Mouse (Mus musculus) G1E (cell line): ENCODE results near the gene Ppard. TPM values are rescaled to one million over a fixed set of nuclear protein-coding genes. Genes with fewer than 3 reads are reported as not detected.

ENCODE experiments used
- ATAC-seq: 2 replicates; pipeline ENCODE4 v1.8.0; 2016; ENCODE audit warnings: mild to moderate bottlenecking; ENCODE audit not compliant: insufficient number of reproducible peaks, poor library complexity, low FRiP score, severe bottlenecking; ENCODE audit errors: extremely low read depth
- DNase-seq: peaks from one replicate; pipeline ENCODE4 v3.0.0; 2012; ENCODE audit warnings: low spot score
- H3K27me3 ChIP-seq: 2 replicates; pipeline ENCODE4 v1.6.1; 2012; ENCODE audit warnings: mild to moderate bottlenecking, low read length, inconsistent platforms; ENCODE audit not compliant: insufficient read depth
- H3K36me3 ChIP-seq: replicated peaks from 2 replicates; pipeline ENCODE3; 2012; ENCODE audit warnings: mild to moderate bottlenecking, inconsistent platforms
- H3K4me1 ChIP-seq: 2 replicates; pipeline ENCODE4 v1.6.1; 2012; ENCODE audit warnings: low read depth, low read length, inconsistent platforms, mixed read lengths; ENCODE audit not compliant: insufficient read depth
- H3K4me3 ChIP-seq: 2 replicates; pipeline ENCODE4 v1.5.1; 2012; ENCODE audit warnings: low read depth, mild to moderate bottlenecking, inconsistent platforms, low read length, moderate library complexity, mixed read lengths
- H3K9me3 ChIP-seq: replicated peaks from 2 replicates; pipeline ENCODE4 v1.6.1; 2012; ENCODE audit warnings: inconsistent platforms
- CTCF ChIP-seq: IDR thresholded peaks from 2 replicates; pipeline ENCODE4 v1.5.1; 2012; ENCODE audit warnings: low read depth, low read length, inconsistent platforms, mixed read lengths
- GATA1 ChIP-seq: IDR thresholded peaks from 2 replicates; pipeline ENCODE4 v1.6.1; 2012; ENCODE audit warnings: borderline replicate concordance, low read length, inconsistent platforms, mixed read lengths
- GATA2 ChIP-seq: IDR thresholded peaks from 2 replicates; pipeline ENCODE4 v1.6.1; 2012; ENCODE audit warnings: low read depth, low read length, inconsistent platforms, borderline replicate concordance
- POLR2AphosphoS5 ChIP-seq: IDR thresholded peaks from 2 replicates; pipeline ENCODE4 v1.6.1; 2012; ENCODE audit warnings: low read depth, low read length, inconsistent platforms; ENCODE audit not compliant: insufficient replicate concordance
- TAL1 ChIP-seq: conservative IDR thresholded peaks from 2 replicates; pipeline ENCODE4 v1.6.1; 2012; ENCODE audit warnings: low read depth, low read length, inconsistent platforms, mixed read lengths
- polyA plus RNA-seq: library from polyadenylated mRNA; stranded (reverse); fragments of >175 nt; gene quantifications from 2 replicates; pipeline ENCODE4 v1.2.3, GENCODE M21; 2012
- total RNA-seq, 2 experiments: library from RNA; stranded (forward) in 1 of 2; stranded (reverse) in 1 of 2; fragments of 200-1000 nt in 1 of 2; fragments of >200 nt in 1 of 2; fragmentation: Nextera tagmentation in 1 of 2; gene quantifications; 2 replicates each; pipeline ENCODE4 v1.2.3; 2014 to 2017

The Ppard gene
- total and polyA plus RNA-seq, 3 experiments: 3.0 to 19.1 (median 17.8) TPM

- no peak for DNase-seq
- peaks cover 67% of the 10 kb centered on the region for H3K4me1 ChIP-seq
These were observed 2.1 kb downstream of the Ppard start for GRCm38 (mm10) chr17:28234641-28235040.

GRCm38 (mm10) chr17:28235982-28236635 lies 3.6 kb downstream of the Ppard start:
- H3K4me1 ChIP-seq: peaks cover 65% of the 10 kb centered on the region
- DNase-seq (no peak), ATAC-seq (no peak)
- peaks cover 71% of the 10 kb centered on the region for H3K36me3 ChIP-seq
- no peak overlapping the region for H3K4me3 ChIP-seq
- no peak for TF ChIP-seq GATA2
- TF ChIP-seq TAL1: no peak
- no peak for TF ChIP-seq POLR2AphosphoS5
- TF ChIP-seq CTCF: no peak
- no peak for TF ChIP-seq GATA1
- H3K27me3 ChIP-seq: no peaks in the 10 kb centered on the region
- H3K9me3 ChIP-seq: no peaks in the 10 kb centered on the region

More at GRCm38 (mm10) chr17:28234641-28235040, 2.1 kb downstream of the Ppard start:
- peaks cover 70% of the 10 kb centered on the region for H3K36me3 ChIP-seq
- H3K27me3 ChIP-seq: no peaks in the 10 kb centered on the region
- TF ChIP-seq CTCF (no peak), TAL1 (no peak)
- no peak for ATAC-seq
- no peak overlapping the region for H3K4me3 ChIP-seq
- no peaks in the 10 kb centered on the region for H3K9me3 ChIP-seq

- H3K9me3 ChIP-seq: no peaks in the 10 kb centered on the region
- no peak overlapping the region for H3K4me3 ChIP-seq
- peaks cover 61% of the 10 kb centered on the region for H3K4me1 ChIP-seq
- H3K27me3 ChIP-seq: no peaks in the 10 kb centered on the region
- ATAC-seq (no peak), DNase-seq (no peak)
- H3K36me3 ChIP-seq: peaks cover 74% of the 10 kb centered on the region
- TF ChIP-seq CTCF (no peak), GATA2 (no peak), TAL1 (no peak), POLR2AphosphoS5 (no peak), GATA1 (no peak)
These were observed 4.1 kb downstream of the Ppard start for GRCm38 (mm10) chr17:28236636-28237015.

- Histone ChIP-seq H3K9me3 (no peaks in the 10 kb centered on the region), H3K4me1 (peaks cover 54% of the 10 kb centered on the region), H3K36me3 (peaks cover 81% of the 10 kb centered on the region), H3K4me3 (no peak overlapping the region), H3K27me3 (no peaks in the 10 kb centered on the region)
- no peak for TF ChIP-seq CTCF
- no peak for TF ChIP-seq GATA1
- no peak for TF ChIP-seq TAL1
- TF ChIP-seq POLR2AphosphoS5: no peak
- no peak for TF ChIP-seq GATA2
- no peak for ATAC-seq
- no peak for DNase-seq
These were observed 4.9 kb downstream of the Ppard start for GRCm38 (mm10) chr17:28237362-28237761.

GRCm38 (mm10) chr17:28237874-28238273 lies 5.4 kb downstream of the Ppard start:
- DNase-seq (no peak), ATAC-seq (no peak)
- Histone ChIP-seq H3K27me3 (no peaks in the 10 kb centered on the region), H3K36me3 (peaks cover 86% of the 10 kb centered on the region), H3K9me3 (no peaks in the 10 kb centered on the region), H3K4me1 (peaks cover 53% of the 10 kb centered on the region), H3K4me3 (no peak overlapping the region)
- TF ChIP-seq TAL1 (no peak), GATA2 (no peak), CTCF (no peak), POLR2AphosphoS5 (no peak), GATA1 (no peak)

GRCm38 (mm10) chr17:28240846-28241245 lies 8.3 kb downstream of the Ppard start:
- peaks cover 97% of the 10 kb centered on the region for H3K36me3 ChIP-seq
- H3K4me3 ChIP-seq: no peak overlapping the region
- DNase-seq (no peak), ATAC-seq (no peak)
- H3K27me3 ChIP-seq: no peaks in the 10 kb centered on the region; the same call in 1 of the 2 replicates
- peaks cover 33% of the 10 kb centered on the region for H3K4me1 ChIP-seq
- TF ChIP-seq GATA1 (no peak), TAL1 (no peak), POLR2AphosphoS5 (no peak), GATA2 (no peak), CTCF (no peak)
- no peaks in the 10 kb centered on the region for H3K9me3 ChIP-seq
